Mouse (Mus musculus) stomach, postnatal 0 days (tissue): ENCODE data around the gene Rrbp1. TPM values are rescaled to one million over a fixed set of nuclear protein-coding genes. Genes with fewer than 3 reads are reported as not detected.

Source experiments
- ATAC-seq: fragments of 200-750 bp; cut with Nextera tagmentation; 2 replicates; pipeline ENCODE4 v1.8.0; 2017; ENCODE audit not compliant: low FRiP score, low TSS enrichment
- DNase-seq: peaks from one replicate; pipeline ENCODE4 v3.0.0-alpha.2; 2016; ENCODE audit warnings: low spot score
- H3K27ac ChIP-seq: fragments of 300-500 bp; sonication (generic); replicated peaks from 2 replicates; pipeline ENCODE4 v1.5.1; 2014; ENCODE audit warnings: mild to moderate bottlenecking, control low read depth
- H3K27me3 ChIP-seq: fragments of 300-500 bp; sonication (generic); 2 replicates; pipeline ENCODE4 v1.6.1; 2014; ENCODE audit warnings: low read length; ENCODE audit not compliant: control insufficient read depth, insufficient read depth
- H3K36me3 ChIP-seq: fragments of 300-500 bp; sonication (generic); 2 replicates; pipeline ENCODE4 v1.6.1; 2014; ENCODE audit warnings: low read length, mixed read lengths; ENCODE audit not compliant: control insufficient read depth, insufficient read depth
- H3K4me1 ChIP-seq: fragments of 300-500 bp; sonication (generic); replicated peaks from 2 replicates; pipeline ENCODE4 v1.6.1; 2014; ENCODE audit warnings: antibody characterized with exemption; ENCODE audit not compliant: control insufficient read depth, insufficient read depth
- H3K4me2 ChIP-seq: fragments of 300-500 bp; sonication (generic); replicated peaks from 2 replicates; pipeline ENCODE4 v1.6.1; 2014; ENCODE audit warnings: low read depth, mild to moderate bottlenecking, control low read depth, moderate library complexity
- H3K4me3 ChIP-seq: fragments of 300-500 bp; sonication (generic); 2 replicates; pipeline ENCODE4 v1.5.1; 2014; ENCODE audit warnings: low read depth, low read length, control low read depth
- H3K9ac ChIP-seq: fragments of 300-500 bp; sonication (generic); 2 replicates; pipeline ENCODE4 v1.6.1; 2014; ENCODE audit warnings: mild to moderate bottlenecking, low read length, control low read depth, mixed read lengths
- H3K9me3 ChIP-seq: fragments of 300-500 bp; sonication (generic); 2 replicates; pipeline ENCODE4 v1.6.1; 2016; ENCODE audit warnings: low read length; ENCODE audit not compliant: control insufficient read depth
- CTCF ChIP-seq: IDR thresholded peaks from 2 replicates; pipeline ENCODE4 v1.5.1; 2016; ENCODE audit warnings: antibody characterized with exemption, low read depth, mild to moderate bottlenecking, moderate library complexity
- EP300 ChIP-seq: optimal IDR thresholded peaks from 2 replicates; pipeline ENCODE3; 2016; ENCODE audit warnings: antibody characterized with exemption
- WGBS: fragments of 180-500 bp; shearing (Covaris S2); extraction: QIAGEN DNeasy Blood & Tissue Kit; methylation state at CpG from one replicate; pipeline ENCODE4 v1.1.7; 2014; 5-methylcytosine and 5-hydroxymethylcytosine counted together
- polyA plus RNA-seq: library from polyadenylated mRNA; unstranded; fragments of >200 nt; fragmentation: Nextera tagmentation; extraction: Ambion mirVana; gene quantifications from 2 replicates; pipeline ENCODE4 v1.2.1, GENCODE M21; 2015

Rrbp1 gene
- polyA plus RNA-seq, 1 experiment from 2014 or later, result 69.0 TPM

DNA sequence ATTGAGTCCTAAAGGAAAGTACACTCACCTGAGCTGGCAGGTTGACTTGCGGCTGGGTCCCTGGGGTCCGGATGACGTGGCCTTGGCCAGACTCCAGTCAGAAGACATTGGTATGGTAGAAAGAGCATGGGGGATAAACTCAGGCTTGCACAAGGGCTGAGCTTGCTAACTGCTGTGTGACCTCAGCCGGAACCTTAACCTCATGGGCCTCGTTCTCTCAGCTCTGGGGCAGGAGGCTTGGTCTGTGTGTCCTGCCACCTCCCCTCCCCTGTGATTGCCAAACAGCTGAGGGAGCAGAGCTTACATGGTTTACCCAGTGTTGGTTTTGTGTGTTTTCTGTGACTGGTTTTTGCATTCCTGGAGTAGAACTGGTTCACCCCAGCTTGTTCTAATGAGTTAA lies 70.7 kb downstream of the Rrbp1 start:
- ATAC-seq (no peak), DNase-seq (peak; percentile 15)
- no peak overlapping the region for H3K4me3 ChIP-seq
- peaks cover 20% of the 10 kb centered on the region for H3K36me3 ChIP-seq
- H3K4me1 ChIP-seq, result no peaks in the 10 kb centered on the region; the same call in 1 of the 2 replicates
- no peak overlapping the region for H3K9ac ChIP-seq
- TF ChIP-seq CTCF, result no peak
- TF ChIP-seq EP300, result no peak
- 0 out of 2 replicates have a peak overlapping the region, but pooled peaks have one; percentile 4 for H3K27ac ChIP-seq
- WGBS, result 77% methylated on average over 5 of the region's 5 CpGs
- no peaks in the 10 kb centered on the region for H3K9me3 ChIP-seq
- no peaks in the 10 kb centered on the region for H3K27me3 ChIP-seq
- H3K4me2 ChIP-seq, result no peak overlapping the region

DNA sequence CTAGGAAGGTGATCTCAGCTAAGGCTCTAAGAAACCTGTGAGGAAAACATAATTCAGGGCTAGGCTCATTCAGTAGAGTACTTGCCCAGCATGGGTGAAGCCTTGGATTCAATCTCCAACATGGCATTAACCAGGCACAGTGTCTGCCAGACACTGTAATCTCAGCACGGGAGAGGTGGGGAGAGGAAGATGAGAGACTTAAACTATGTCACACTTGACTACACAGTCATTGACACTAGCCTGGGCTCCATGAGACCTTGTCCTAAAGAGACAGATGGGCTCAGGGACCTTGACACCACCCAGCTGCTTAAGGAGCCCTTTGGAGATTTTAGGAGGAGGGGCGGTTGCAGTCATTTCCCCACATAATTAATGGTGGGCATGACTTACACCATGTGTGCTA lies 73.2 kb downstream of the Rrbp1 start:
- H3K27ac ChIP-seq, result no peak overlapping the region
- H3K4me3 ChIP-seq, result no peak overlapping the region
- TF ChIP-seq EP300, result no peak
- no peak for TF ChIP-seq CTCF
- H3K9ac ChIP-seq, result no peak overlapping the region
- H3K27me3 ChIP-seq, result no peaks in the 10 kb centered on the region
- no peaks in the 10 kb centered on the region for H3K9me3 ChIP-seq
- ATAC-seq (no peak), DNase-seq (peak; percentile 4)
- 53% methylated on average over 2 of the region's 2 CpGs for WGBS
- H3K4me2 ChIP-seq, result no peak overlapping the region
- no peaks in the 10 kb centered on the region; the same call in 1 of the 2 replicates for H3K4me1 ChIP-seq
- peaks cover 12% of the 10 kb centered on the region for H3K36me3 ChIP-seq

DNA sequence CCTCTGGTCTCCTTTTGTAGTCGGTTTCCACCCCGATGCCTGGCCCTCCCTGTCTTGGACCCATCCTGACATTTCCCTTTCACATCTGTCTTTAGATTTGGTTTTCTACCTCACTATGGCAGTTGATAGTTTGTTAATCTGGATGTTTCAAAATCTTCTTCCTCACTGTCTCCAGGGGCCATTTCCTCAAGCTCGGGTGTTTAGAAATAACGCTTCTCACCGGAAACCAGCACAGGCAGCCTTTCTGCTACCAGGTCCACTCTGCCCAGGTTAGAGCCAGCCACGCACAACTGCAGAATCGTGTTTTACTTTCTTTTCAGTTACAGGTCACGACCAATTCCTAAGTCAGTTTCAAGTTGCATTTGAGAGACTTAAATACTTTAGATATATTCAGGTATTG lies 76.6 kb downstream of the Rrbp1 start:
- no peak for ATAC-seq
- Histone ChIP-seq H3K27ac (no peak overlapping the region), H3K9ac (no peak overlapping the region), H3K9me3 (no peaks in the 10 kb centered on the region), H3K4me1 (peaks cover 2% of the 10 kb centered on the region; the same call in 1 of the 2 replicates), H3K36me3 (peaks cover 6% of the 10 kb centered on the region), H3K27me3 (no peaks in the 10 kb centered on the region), H3K4me2 (no peak overlapping the region), H3K4me3 (no peak overlapping the region)
- TF ChIP-seq EP300 (no peak), CTCF (no peak)
- WGBS, result 80% methylated on average over 8 of the region's 8 CpGs
- DNase-seq, result no peak

DNA sequence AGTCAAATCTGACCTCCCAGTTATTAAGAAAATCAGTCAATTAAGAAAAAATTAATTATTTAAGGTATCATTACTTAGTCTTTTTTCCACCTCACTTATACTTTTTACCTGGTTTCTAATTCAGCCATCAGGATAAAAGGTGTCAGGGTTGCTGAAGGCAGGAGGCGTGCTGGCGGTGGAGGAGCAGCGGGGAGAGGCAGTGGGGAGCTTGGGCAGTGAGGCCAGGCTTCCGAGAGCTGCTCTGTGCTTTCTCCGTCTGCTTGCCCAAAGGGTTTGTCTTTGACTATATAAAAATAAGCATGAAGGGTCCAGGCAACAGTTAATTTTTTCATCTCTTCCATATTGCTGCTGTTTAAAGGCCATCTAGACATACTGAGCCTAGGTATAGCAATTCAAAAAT lies 77.5 kb downstream of the Rrbp1 start:
- Histone ChIP-seq H3K36me3 (no peaks in the 10 kb centered on the region; the same call in 1 of the 2 replicates), H3K27me3 (no peaks in the 10 kb centered on the region), H3K9ac (no peak overlapping the region), H3K9me3 (no peaks in the 10 kb centered on the region), H3K4me1 (peaks cover 2% of the 10 kb centered on the region; the same call in 1 of the 2 replicates), H3K4me2 (no peak overlapping the region), H3K4me3 (no peak overlapping the region), H3K27ac (no peak overlapping the region)
- no peak for DNase-seq
- 78% methylated on average over 5 of the region's 5 CpGs for WGBS
- no peak for TF ChIP-seq EP300
- no peak for TF ChIP-seq CTCF
- no peak for ATAC-seq

DNA sequence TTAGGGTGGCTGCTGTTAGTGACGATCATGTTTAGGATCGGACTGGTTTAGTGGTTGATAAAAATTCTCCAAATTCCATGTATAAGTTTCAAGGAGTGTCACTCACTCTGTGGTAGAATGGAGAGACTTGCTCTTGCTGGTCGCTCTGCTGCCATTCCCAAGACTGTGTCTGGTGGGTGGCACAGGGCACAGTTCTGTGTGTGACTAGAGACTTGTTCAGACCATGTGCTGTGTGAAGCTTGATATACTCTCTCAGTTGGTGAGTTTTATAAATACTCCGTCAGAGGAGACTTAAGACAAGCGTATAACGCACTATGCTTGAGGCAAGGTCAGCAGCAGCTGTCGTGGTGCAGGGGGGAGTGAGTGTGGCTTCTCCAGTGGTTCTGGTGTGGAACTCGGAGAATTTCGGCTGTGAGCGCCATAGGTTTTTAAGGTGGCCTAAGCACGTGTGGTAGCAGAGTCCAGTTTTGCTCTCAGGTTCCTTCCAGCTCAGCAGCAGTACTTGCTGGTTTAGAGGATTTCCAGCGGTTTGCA lies 78.7 kb downstream of the Rrbp1 start:
- 67% methylated on average over 12 of the region's 12 CpGs for WGBS
- Histone ChIP-seq H3K4me2 (no peak overlapping the region), H3K4me3 (no peak overlapping the region), H3K27me3 (no peaks in the 10 kb centered on the region), H3K27ac (no peak overlapping the region), H3K9ac (no peak overlapping the region), H3K9me3 (no peaks in the 10 kb centered on the region), H3K36me3 (no peaks in the 10 kb centered on the region; the same call in 1 of the 2 replicates), H3K4me1 (peaks cover 2% of the 10 kb centered on the region; the same call in 1 of the 2 replicates)
- no peak for DNase-seq
- ATAC-seq, result no peak
- no peak for TF ChIP-seq CTCF
- TF ChIP-seq EP300, result no peak

DNA sequence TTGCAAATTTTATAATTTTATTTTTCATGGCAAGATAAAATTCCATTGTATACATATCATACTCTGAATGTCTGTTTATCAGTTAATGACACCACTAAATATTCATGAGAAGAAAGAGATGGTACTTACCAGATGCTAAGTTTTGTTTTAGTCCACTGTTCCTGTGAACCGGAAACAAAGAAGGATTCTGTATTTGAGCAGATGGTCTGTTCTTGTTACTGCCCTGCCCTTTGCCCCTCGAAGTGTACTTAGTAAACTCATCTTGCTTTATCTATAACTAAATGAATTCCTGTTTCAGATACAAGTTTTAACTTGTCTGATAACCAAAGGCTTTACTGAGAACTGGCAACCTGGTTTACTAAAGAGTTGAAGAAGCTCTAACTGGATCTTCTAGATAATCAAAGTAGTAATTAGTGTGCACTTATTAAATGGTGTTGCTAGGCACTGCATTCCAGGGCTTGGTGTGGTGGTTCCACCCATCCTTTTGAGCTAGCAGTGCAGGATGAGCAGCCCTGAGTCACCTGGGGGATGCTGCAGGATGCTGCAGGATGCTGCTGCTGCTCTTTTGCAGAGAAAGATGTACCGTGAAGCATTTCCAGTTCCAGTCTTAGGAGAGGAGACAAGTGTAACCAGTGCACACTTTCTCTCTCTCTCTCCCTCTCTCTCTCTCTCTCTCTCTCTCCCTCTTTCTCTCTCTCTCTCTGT lies 81.3 kb downstream of the Rrbp1 start:
- Histone ChIP-seq H3K4me1 (0 out of 2 replicates have a peak, but pooled peaks cover 2% of the 10 kb centered on the region), H3K27me3 (no peaks in the 10 kb centered on the region), H3K27ac (no peak overlapping the region), H3K36me3 (no peaks in the 10 kb centered on the region; the same call in 1 of the 2 replicates), H3K9ac (no peak overlapping the region), H3K4me3 (no peak overlapping the region), H3K9me3 (no peaks in the 10 kb centered on the region), H3K4me2 (no peak overlapping the region)
- DNase-seq (no peak), ATAC-seq (no peak)
- TF ChIP-seq CTCF, result no peak
- TF ChIP-seq EP300, result no peak
- WGBS, result 33% methylated on average over 3 of the region's 3 CpGs
